Mouse (Mus musculus) spleen, adult 2 months (tissue): ENCODE data around the gene Nexn. TPM values are rescaled to one million over a fixed set of nuclear protein-coding genes. Genes with fewer than 3 reads are reported as not detected.

Source experiments
- DNase-seq, 2 experiments: peaks; one replicate each; pipeline versions ENCODE4 v3.0.0 to v3.0.0-alpha.2; 2012 to 2021; ENCODE audit warnings: low spot score in 2 of 2, low read depth in 1 of 2
- H3K27ac ChIP-seq: fragments of 200-500 bp; 2 replicates; pipeline ENCODE4 v1.5.1; 2012; ENCODE audit warnings: low read length, inconsistent platforms; ENCODE audit not compliant: insufficient read depth
- H3K27me3 ChIP-seq: fragments of 200-500 bp; 2 replicates; pipeline ENCODE4 v1.6.1; 2012; ENCODE audit warnings: mild to moderate bottlenecking, moderate library complexity, low read length, inconsistent platforms; ENCODE audit not compliant: control insufficient read depth, insufficient read depth
- H3K36me3 ChIP-seq: fragments of 200-500 bp; 2 replicates; pipeline ENCODE4 v1.6.1; 2012; ENCODE audit warnings: mild to moderate bottlenecking, low read length, inconsistent platforms; ENCODE audit not compliant: control insufficient read depth, insufficient read depth
- H3K4me1 ChIP-seq: fragments of 200-500 bp; 2 replicates; pipeline ENCODE4 v1.6.1; 2011; ENCODE audit warnings: inconsistent platforms; ENCODE audit not compliant: control insufficient read depth, insufficient read depth, insufficient read length
- H3K4me3 ChIP-seq: fragments of 200-500 bp; 2 replicates; pipeline ENCODE4 v1.5.1; 2011; ENCODE audit warnings: mild to moderate bottlenecking, inconsistent platforms; ENCODE audit not compliant: insufficient read depth, insufficient read length; ENCODE audit errors: extremely low read depth
- CTCF ChIP-seq: fragments of 200-500 bp; IDR thresholded peaks from 2 replicates; pipeline ENCODE4 v1.5.1; 2011; ENCODE audit warnings: mild to moderate bottlenecking, inconsistent platforms; ENCODE audit not compliant: insufficient read depth, insufficient read length, insufficient replicate concordance; ENCODE audit errors: extremely low read depth
- POLR2A ChIP-seq: fragments of 200-500 bp; IDR thresholded peaks from 2 replicates; pipeline ENCODE4 v1.6.1; 2011; ENCODE audit warnings: low read depth, low read length, inconsistent platforms
- WGBS: fragments of 180-500 bp; shearing (Covaris S2); methylation state at CpG from one replicate; pipeline ENCODE4 v1.1.7; 2018; 5-methylcytosine and 5-hydroxymethylcytosine counted together
- polyA plus RNA-seq: library from polyadenylated mRNA; depleted of rRNA; stranded (reverse); fragments of >200 nt; gene quantifications from 2 replicates; pipeline ENCODE4 v1.2.3, GENCODE M21; 2012

The Nexn gene
- polyA plus RNA-seq, 1 experiment: 0.18 TPM

- Histone ChIP-seq H3K4me3 (no peak overlapping the region), H3K27me3 (no peaks in the 10 kb centered on the region), H3K36me3 (peaks cover 6% of the 10 kb centered on the region), H3K4me1 (no peaks in the 10 kb centered on the region), H3K27ac (no peak overlapping the region)
- TF ChIP-seq CTCF: no peak
- no peak for TF ChIP-seq POLR2A
- WGBS: 85% methylated on average over 6 of the region's 6 CpGs
- DNase-seq: no peak
Measured at GRCm38 (mm10) chr3:152291895-152292294, 25.7 kb upstream of the Nexn start.

GRCm38 (mm10) chr3:152290175-152290798 lies 24.1 kb upstream of the Nexn start:
- peaks cover 9% of the 10 kb centered on the region for H3K36me3 ChIP-seq
- no peaks in the 10 kb centered on the region for H3K4me1 ChIP-seq
- TF ChIP-seq POLR2A (no peak), CTCF (no peak)
- DNase-seq: no peak
- 93% methylated on average over 17 of the region's 17 CpGs for WGBS
- no peak overlapping the region for H3K27ac ChIP-seq
- H3K4me3 ChIP-seq: no peak overlapping the region
- H3K27me3 ChIP-seq: no peaks in the 10 kb centered on the region

DNA sequence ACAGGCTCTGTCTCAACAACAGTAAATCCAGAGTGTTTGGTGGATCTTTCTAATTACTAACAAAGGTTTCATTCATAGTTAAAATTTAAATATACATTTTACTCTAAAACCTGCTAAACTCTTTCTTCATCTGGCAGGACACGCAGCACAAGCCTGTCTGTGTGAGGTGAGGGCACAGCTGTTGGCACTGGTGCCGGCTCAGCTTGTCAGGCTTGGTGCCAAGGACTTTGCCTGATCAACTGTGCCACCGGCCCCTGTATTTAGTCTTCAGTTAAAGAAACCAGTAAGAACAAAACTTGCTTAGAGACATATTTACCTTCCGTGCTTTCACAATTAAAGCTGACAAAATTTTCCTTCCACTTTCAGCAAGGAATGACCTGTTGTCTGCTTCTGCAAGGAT lies 22.6 kb upstream of the Nexn start:
- Histone ChIP-seq H3K4me3 (no peak overlapping the region), H3K36me3 (peaks cover 11% of the 10 kb centered on the region), H3K27me3 (no peaks in the 10 kb centered on the region), H3K4me1 (no peaks in the 10 kb centered on the region), H3K27ac (no peak overlapping the region)
- TF ChIP-seq CTCF (no peak), POLR2A (no peak)
- 89% methylated on average over 4 of the region's 4 CpGs for WGBS
- DNase-seq: no peak

DNA sequence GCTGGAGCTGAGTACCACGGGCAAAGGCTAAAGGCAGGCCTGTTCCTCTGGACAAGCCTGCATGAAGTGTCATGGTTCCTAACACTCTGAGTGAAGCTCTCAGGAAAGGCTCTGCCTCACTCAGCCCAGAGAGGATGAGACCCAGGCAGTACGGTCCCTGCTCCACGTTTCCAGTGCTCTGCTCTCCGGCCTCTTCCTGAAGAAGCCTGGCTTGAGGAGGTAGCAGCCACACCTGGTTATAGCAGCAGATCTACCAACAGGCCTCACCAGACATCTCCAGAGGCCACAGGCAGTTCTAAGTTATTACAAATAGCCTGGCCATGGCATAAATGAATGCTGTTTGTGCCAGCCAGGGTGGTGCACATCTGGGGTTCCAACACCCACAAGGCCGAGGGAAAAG lies 22.1 kb upstream of the Nexn start:
- DNase-seq: no peak
- no peaks in the 10 kb centered on the region for H3K27me3 ChIP-seq
- H3K4me1 ChIP-seq: no peaks in the 10 kb centered on the region
- WGBS: 92% methylated on average over 5 of the region's 5 CpGs
- no peak overlapping the region for H3K27ac ChIP-seq
- TF ChIP-seq CTCF (no peak), POLR2A (no peak)
- H3K4me3 ChIP-seq: no peak overlapping the region
- peaks cover 12% of the 10 kb centered on the region for H3K36me3 ChIP-seq

DNA sequence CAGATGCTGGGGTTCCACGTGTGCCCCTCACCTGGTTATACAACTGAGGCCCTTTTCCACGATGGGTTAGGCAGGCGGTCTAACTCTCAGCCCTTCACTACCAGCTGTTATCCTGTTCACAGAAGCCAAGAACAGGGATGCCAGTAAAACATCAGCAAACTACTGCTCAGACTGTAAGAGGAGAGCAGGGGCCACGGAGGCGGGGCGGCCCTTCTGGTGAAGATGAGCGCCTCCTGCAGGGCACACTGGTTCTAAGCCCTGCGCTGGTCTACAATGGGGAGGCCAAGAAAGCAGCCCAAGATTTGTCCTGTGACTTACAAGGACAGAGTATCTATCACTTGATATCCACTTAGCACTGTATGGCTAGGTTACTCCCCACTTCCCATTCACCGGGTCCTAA lies 21.7 kb upstream of the Nexn start:
- 96% methylated on average over 9 of the region's 9 CpGs for WGBS

DNA sequence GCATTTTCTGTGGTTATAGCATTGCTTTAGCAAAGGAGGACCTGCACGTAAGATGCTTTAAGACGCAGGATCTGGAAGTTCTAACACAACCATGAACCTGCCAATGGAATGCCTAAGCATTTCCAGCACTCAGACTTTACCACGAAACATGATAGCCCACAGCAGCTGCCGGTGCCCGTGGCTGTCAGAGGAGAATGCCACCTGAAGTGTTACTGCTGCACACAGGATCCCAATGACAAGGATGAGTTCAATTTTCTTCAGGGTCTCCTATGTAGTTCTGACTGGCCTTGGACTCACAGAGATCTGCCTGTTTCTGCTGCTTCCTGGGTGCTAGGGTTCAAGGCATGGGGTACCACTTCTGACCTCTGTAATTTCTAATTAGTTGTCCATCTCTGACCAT lies 18.6 kb upstream of the Nexn start:
- no peak for DNase-seq
- WGBS: 94% methylated on average over 5 of the region's 5 CpGs
- TF ChIP-seq POLR2A (no peak), CTCF (no peak)
- Histone ChIP-seq H3K4me1 (no peaks in the 10 kb centered on the region), H3K36me3 (peaks cover 15% of the 10 kb centered on the region), H3K27ac (no peak overlapping the region), H3K27me3 (no peaks in the 10 kb centered on the region), H3K4me3 (no peak overlapping the region)

More for the DNA sequence above, 21.7 kb upstream of the Nexn start:
- Histone ChIP-seq H3K27ac (no peak overlapping the region), H3K36me3 (peaks cover 15% of the 10 kb centered on the region), H3K4me1 (no peaks in the 10 kb centered on the region), H3K27me3 (no peaks in the 10 kb centered on the region), H3K4me3 (no peak overlapping the region)
- no peak for TF ChIP-seq POLR2A
- no peak for TF ChIP-seq CTCF
- DNase-seq: no peak

DNA sequence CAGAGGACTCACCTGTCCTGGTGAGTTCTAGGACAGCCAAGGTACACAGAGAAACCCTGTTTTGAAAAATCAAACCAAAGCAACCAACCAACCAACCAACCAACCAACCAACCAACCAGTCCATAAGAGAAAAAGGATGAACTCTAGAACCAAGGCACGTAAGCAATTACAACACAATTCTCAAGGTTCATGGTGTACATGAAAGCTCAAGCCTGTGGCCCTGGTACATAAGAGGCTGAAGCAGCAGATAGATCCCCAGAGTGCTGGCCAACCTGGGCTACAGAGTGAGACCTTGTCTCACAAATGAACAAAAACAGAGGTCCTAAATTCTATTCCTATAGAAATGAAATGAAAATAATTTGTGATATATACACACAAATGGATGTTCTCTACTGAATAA lies 18.2 kb upstream of the Nexn start:
- no peaks in the 10 kb centered on the region for H3K27me3 ChIP-seq
- H3K36me3 ChIP-seq: peaks cover 15% of the 10 kb centered on the region
- TF ChIP-seq CTCF (no peak), POLR2A (no peak)
- WGBS: 94% methylated on average over 1 of the region's 1 CpGs
- H3K27ac ChIP-seq: no peak overlapping the region
- no peaks in the 10 kb centered on the region for H3K4me1 ChIP-seq
- no peak for DNase-seq
- no peak overlapping the region for H3K4me3 ChIP-seq
